Mouse (Mus musculus) layer of hippocampus, adult 8-10 months (tissue): ENCODE measurements around the gene Trpv3. TPM values are rescaled to one million over a fixed set of nuclear protein-coding genes. Genes with fewer than 3 reads are reported as not detected.
A peak's percentile ranks its signal among the peaks of the same experiment; 100 is the strongest.
"Not testable (repeated sequence)": the region's sequence is repeated elsewhere in the genome, so short reads cannot be mapped to it uniquely, and the experiment has no call there.

ENCODE experiments used
- DNase-seq, 2 experiments: peaks; one replicate each; pipeline ENCODE4 v3.0.0; 2022; ENCODE audit warnings: low spot score in 2 of 2
- total RNA-seq, 4 experiments: library from RNA; stranded (reverse); gene quantifications; 2 replicates each; pipeline ENCODE4 v1.2.4; 2022

Gene Trpv3
- total RNA-seq, 4 experiments from 2014 or later, result 0.49 to 0.67 (median 0.58) TPM

GRCm38 (mm10) chr11:73284351-73284750 is 17.2 kb downstream of the Trpv3 start:
- DNase-seq, result peak in 1 of 2 experiments; percentile 50

DNA sequence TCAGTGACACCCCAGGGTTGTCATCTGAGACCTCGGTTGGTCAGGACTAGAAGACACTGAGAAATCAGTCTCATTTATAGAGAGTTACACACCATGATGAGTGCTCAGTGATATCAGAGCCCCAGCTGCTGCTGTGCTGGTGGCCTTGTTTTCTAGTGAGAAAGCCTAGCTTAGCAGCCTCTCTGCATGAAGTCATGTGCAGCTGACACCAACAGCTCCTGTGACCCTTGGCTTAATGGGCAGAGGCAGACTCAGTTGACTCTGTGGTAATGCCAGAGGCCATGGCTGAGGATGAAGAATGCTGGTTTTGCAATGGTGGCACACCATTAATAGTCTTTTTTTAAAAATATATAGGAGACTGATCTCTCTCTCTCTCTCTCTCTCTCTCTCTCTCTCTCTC is 22.4 kb downstream of the Trpv3 start:
- no peak for DNase-seq

GRCm38 (mm10) chr11:73303123-73303522 is 35.9 kb downstream of the Trpv3 start:
- no peak for DNase-seq

- DNase-seq, result no peak
Observed at GRCm38 (mm10) chr11:73315961-73316360, 48.8 kb downstream of the Trpv3 start.

- not testable (repeated sequence) for DNase-seq
Observed at GRCm38 (mm10) chr11:73318581-73318980, 51.4 kb downstream of the Trpv3 start.

DNA sequence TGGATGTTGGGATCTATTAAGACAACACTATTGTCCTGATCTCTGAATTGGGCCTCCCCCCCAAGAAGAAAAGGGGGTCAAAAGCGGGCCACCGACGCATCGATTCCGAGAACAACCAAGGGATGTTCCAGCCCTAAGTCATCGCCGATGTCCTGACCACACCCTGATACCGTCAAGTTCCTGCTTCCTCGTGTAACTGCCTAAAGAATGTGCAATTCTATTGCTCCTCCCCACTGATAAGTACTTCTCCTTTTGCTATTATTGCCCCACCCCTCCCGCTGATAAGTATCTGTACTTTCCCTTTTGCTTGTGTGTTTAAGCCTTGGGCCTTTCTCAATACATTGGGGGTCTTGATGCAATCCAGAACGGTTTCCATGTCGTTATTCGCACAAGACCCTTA is 53.9 kb downstream of the Trpv3 start:
- DNase-seq, result not testable (repeated sequence)

DNA sequence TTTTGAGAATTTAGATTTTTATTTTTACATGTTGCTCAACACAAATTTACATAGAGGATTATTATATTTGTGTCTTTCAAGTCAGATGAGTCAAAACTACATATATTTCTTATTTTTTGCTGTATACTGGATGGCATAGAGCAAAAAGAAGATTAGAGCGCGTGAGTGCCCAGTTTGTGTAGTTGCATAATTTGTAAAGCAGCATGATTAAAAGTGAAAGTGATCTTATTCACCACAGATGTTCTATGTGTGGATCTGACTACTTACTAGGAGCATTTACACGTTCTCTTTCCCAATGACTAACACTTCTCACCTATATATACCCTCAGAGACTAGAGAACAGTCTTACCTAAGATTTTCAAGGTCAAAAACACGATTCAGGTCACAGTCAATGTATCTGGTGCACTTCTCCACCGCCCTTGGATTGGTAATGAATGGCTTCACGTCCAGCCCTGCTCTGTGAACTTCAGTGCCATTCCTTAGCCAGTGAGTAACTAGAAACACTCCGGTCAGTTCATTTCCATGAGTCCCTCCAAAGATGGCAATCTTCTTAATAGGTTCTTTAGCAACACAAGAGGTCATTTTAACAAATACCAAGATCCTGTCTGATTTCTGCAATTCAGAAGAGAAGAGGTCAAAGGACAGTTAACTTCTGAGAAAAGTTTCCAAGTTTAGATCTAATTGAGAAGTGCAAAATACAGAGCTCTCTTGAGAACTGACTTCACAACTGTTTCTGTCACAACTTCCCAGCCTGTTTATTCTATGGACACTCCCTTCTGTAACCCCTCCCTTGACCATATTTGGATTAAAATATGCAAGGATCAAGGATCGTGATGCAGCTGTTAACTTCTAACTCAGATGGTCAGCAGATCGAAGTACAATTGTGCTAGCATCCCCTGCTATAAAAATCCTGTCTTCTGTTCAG is 57.0 kb downstream of the Trpv3 start:
- DNase-seq, result no peak

DNA sequence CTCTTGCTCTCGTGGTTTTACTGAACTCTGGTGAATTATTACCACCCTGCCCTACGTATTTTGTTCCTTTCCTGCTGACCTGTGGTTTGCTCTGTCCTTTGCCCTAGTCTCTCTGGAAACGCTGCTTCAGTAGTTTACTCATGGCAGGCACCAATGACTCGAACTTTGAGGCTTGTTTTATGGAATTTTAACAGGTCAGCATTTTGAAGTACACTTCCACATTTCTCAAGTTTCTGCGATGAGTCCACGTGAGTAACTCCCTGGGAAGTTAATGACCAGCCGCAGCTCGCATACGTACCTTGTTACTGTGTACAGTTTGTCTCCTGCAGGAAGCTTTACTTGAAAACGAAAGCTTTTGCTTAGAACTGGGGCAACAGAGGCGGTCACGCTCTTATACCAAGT is 59.3 kb downstream of the Trpv3 start:
- DNase-seq, result no peak

GRCm38 (mm10) chr11:73327361-73327760 is 60.2 kb downstream of the Trpv3 start:
- no peak for DNase-seq

- no peak for DNase-seq
Observed at GRCm38 (mm10) chr11:73329442-73329841, 62.3 kb downstream of the Trpv3 start, which contains the start of the genes Aspa, Gm49340 and Spata22. Aspa (minus strand) TSS chr11:73329596. Gm49340 (plus strand) TSS chr11:73329741. Spata22 (plus strand) TSS chr11:73329741.

- DNase-seq, result no peak
Observed at GRCm38 (mm10) chr11:73333357-73333756, 66.2 kb downstream of the Trpv3 start.

DNA sequence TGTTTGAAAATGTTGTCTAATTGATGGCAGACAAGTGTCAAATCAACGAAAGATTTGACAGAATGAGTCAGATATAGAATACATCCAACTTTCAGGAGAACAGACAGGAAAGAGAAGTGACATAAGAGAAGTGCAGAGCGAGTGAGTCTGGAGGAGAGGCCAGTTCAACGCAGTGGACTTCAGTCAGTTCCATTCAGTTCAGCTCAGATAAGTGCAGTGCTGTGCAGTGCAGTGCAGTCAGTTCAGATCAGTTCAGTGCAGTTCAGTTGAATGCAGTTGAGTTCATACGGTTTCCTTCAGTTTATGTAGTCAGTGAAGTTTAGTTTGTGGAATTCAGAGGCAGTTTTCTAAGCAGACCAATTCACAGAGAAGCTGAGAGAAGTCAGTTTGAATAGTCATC is 69.7 kb downstream of the Trpv3 start:
- DNase-seq, result no peak

Other genes starting within 250 kb of the Trpv3 start
- gene Camkk1, start 248.4 kb upstream of the Trpv3 start, total RNA-seq, result 100 to 1,000 TPM; 123 to 167 (median 149) TPM
- gene Ncbp3, start 219.6 kb upstream of the Trpv3 start, total RNA-seq, result 10 to 100 TPM in 3 of 4 experiments, 1 to 10 TPM in 1; 9.3 to 12.1 (median 11.3) TPM
- under 1 TPM; 0.16 to 0.21 (median 0.18) TPM for gene Itgae, start 176.8 kb upstream of the Trpv3 start, total RNA-seq
- under 1 TPM in 3 of 4 experiments, not detected in 1; 0.19 to 0.48 (median 0.25) TPM for gene Haspin, start 129.1 kb upstream of the Trpv3 start, total RNA-seq
- 1 to 10 TPM; 1.7 to 4.1 (median 2.8) TPM for gene P2rx5, start 107.0 kb upstream of the Trpv3 start, total RNA-seq
- gene Emc6, start 90.4 kb upstream of the Trpv3 start, total RNA-seq, result 10 to 100 TPM; 39.6 to 49.2 (median 44.0) TPM
- 10 to 100 TPM in 2 of 4 experiments, 1 to 10 TPM in 2; 7.9 to 13.1 (median 10.5) TPM for gene Tax1bp3, start 90.3 kb upstream of the Trpv3 start, total RNA-seq
- 10 to 100 TPM; 19.0 to 30.4 (median 24.5) TPM for gene Ctns, start 68.3 kb upstream of the Trpv3 start, total RNA-seq
- gene Shpk, start 67.9 kb upstream of the Trpv3 start, total RNA-seq, result 1 to 10 TPM; 3.3 to 5.1 (median 4.2) TPM
- not detected for gene Trpv1, start 33.1 kb upstream of the Trpv3 start, total RNA-seq
- gene Aspa, start 62.2 kb downstream of the Trpv3 start, total RNA-seq, result 10 to 100 TPM; 15.1 to 20.2 (median 18.3) TPM
- not detected for gene Gm49340, start 62.4 kb downstream of the Trpv3 start, total RNA-seq
- gene Spata22, start 62.4 kb downstream of the Trpv3 start, total RNA-seq, result under 1 TPM in 1 of 4 experiments, not detected in 3; 0.29 TPM
- gene Olfr20, start 83.4 kb downstream of the Trpv3 start, total RNA-seq, result not detected
- not detected for gene Olfr376, start 103.9 kb downstream of the Trpv3 start, total RNA-seq
- gene Olfr1, start 132.2 kb downstream of the Trpv3 start, total RNA-seq, result not detected
- not detected for gene Olfr378, start 161.1 kb downstream of the Trpv3 start, total RNA-seq
- gene Olfr380, start 190.1 kb downstream of the Trpv3 start, total RNA-seq, result not detected
- gene Olfr381, start 224.2 kb downstream of the Trpv3 start, total RNA-seq, result not detected
- not detected for gene Olfr382, start 249.8 kb downstream of the Trpv3 start, total RNA-seq